Mouse (Mus musculus) lung, postnatal 0 days (tissue): ENCODE measurements around the gene Zbtb16. TPM values are rescaled to one million over a fixed set of nuclear protein-coding genes. Genes with fewer than 3 reads are reported as not detected.
A peak's percentile ranks its signal among the peaks of the same experiment; 100 is the strongest.

ENCODE experiments used
- ATAC-seq: fragments of 200-750 bp; cut with Nextera tagmentation; 2 replicates; pipeline ENCODE4 v1.8.0; 2017; ENCODE audit warnings: moderate library complexity
- DNase-seq: peaks from one replicate; pipeline ENCODE4 v3.0.0-alpha.2; 2016; ENCODE audit warnings: low spot score
- H3K27ac ChIP-seq: fragments of 300-500 bp; sonication (generic); 2 replicates; pipeline ENCODE4 v1.5.1; 2014; ENCODE audit warnings: antibody characterized with exemption, mild to moderate bottlenecking, low read length, mixed read lengths
- H3K27me3 ChIP-seq: fragments of 300-500 bp; sonication (generic); replicated peaks from 2 replicates; pipeline ENCODE4 v1.6.1; 2014; ENCODE audit warnings: low read length, mixed read lengths; ENCODE audit not compliant: insufficient read depth
- H3K36me3 ChIP-seq: fragments of 300-500 bp; sonication (generic); 2 replicates; pipeline ENCODE4 v1.6.1; 2014; ENCODE audit warnings: low read length, mixed read lengths; ENCODE audit not compliant: insufficient read depth
- H3K4me1 ChIP-seq: fragments of 300-500 bp; sonication (generic); 2 replicates; pipeline ENCODE4 v1.6.1; 2014; ENCODE audit warnings: antibody characterized with exemption, low read depth, low read length, mixed read lengths; ENCODE audit not compliant: insufficient read depth
- H3K4me2 ChIP-seq: fragments of 300-500 bp; sonication (generic); replicated peaks from 2 replicates; pipeline ENCODE4 v1.6.1; 2014; ENCODE audit warnings: low read depth, mild to moderate bottlenecking, low read length, moderate library complexity, mixed read lengths
- H3K4me3 ChIP-seq: fragments of 300-500 bp; sonication (generic); 2 replicates; pipeline ENCODE4 v1.5.1; 2014; ENCODE audit warnings: low read depth, low read length
- H3K9ac ChIP-seq: fragments of 300-500 bp; sonication (generic); replicated peaks from 2 replicates; pipeline ENCODE4 v1.6.1; 2014; ENCODE audit warnings: low read depth, mild to moderate bottlenecking
- H3K9me3 ChIP-seq: fragments of 300-500 bp; sonication (generic); 2 replicates; pipeline ENCODE4 v1.6.1; 2016; ENCODE audit warnings: low read length, mixed read lengths
- CTCF ChIP-seq: IDR thresholded peaks from 2 replicates; pipeline ENCODE4 v1.5.1; 2016; ENCODE audit warnings: antibody characterized with exemption, mild to moderate bottlenecking
- EP300 ChIP-seq: IDR thresholded peaks from 2 replicates; pipeline ENCODE4 v1.6.1; 2016; ENCODE audit warnings: antibody characterized with exemption, mild to moderate bottlenecking, control low read depth
- WGBS: fragments of 180-500 bp; shearing (Covaris S2); extraction: QIAGEN DNeasy Blood & Tissue Kit; methylation state at CpG from one replicate; pipeline ENCODE4 v1.1.7; 2014; 5-methylcytosine and 5-hydroxymethylcytosine counted together
- polyA plus RNA-seq: library from polyadenylated mRNA; unstranded; fragments of >200 nt; fragmentation: Nextera tagmentation; extraction: Ambion mirVana; gene quantifications from 2 replicates; pipeline ENCODE4 v1.2.1, GENCODE M21; 2015

Gene Zbtb16
- polyA plus RNA-seq, 1 experiment from 2014 or later: 19.7 TPM

DNA sequence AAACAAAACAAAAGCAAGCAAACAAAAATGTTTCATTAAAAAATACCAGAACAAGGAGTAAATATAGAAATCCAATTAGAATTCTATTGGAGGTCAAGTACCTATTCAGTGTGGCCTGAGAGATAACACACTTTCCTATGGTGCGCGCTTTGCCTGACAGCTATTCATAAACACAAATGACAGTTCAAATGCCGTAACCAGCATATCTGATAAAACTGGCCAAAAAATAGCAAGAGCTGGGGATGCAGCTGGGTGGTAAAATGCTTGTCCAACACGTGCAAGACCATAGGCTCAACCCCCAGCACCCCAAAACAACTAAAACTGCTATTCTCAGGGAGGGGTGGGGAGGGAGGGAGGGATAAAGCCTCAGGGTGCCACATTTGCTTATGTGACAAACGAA, 33.6 kb downstream of the Zbtb16 start:
- Histone ChIP-seq H3K9me3 (no peaks in the 10 kb centered on the region), H3K27me3 (no peaks in the 10 kb centered on the region), H3K27ac (no peak overlapping the region), H3K4me3 (no peak overlapping the region), H3K36me3 (peaks cover 11% of the 10 kb centered on the region), H3K4me1 (no peaks in the 10 kb centered on the region), H3K4me2 (no peak overlapping the region), H3K9ac (no peak overlapping the region)
- 48% methylated on average over 5 of the region's 5 CpGs for WGBS
- no peak for DNase-seq
- no peak for ATAC-seq
- TF ChIP-seq CTCF: no peak
- TF ChIP-seq EP300: no peak

DNA sequence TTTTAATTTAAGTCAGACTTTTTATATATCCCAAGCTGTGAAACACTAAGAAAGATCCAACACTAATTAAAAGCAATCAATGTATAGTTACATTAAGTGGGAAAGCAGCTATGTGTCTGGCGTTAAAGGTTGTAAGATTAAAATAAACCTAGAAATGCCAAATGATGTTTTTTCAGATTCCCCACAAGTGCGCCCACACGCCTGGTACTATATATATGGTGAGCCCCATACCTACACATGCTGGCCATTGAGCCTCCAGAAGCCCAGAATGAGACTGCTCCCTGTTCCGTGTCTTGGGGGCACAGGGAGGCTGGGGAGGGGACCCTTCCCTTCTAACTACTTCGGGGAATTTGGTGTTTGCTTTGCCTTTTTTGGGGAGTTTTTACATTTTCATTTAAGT, 34.7 kb downstream of the Zbtb16 start:
- 85% methylated on average over 5 of the region's 5 CpGs for WGBS
- Histone ChIP-seq H3K4me3 (no peak overlapping the region), H3K9ac (no peak overlapping the region), H3K27me3 (no peaks in the 10 kb centered on the region), H3K4me1 (no peaks in the 10 kb centered on the region), H3K27ac (no peak overlapping the region; the same call in 1 of the 2 replicates), H3K36me3 (peaks cover 11% of the 10 kb centered on the region), H3K9me3 (no peaks in the 10 kb centered on the region), H3K4me2 (no peak overlapping the region)
- no peak for ATAC-seq
- TF ChIP-seq EP300: no peak
- no peak for TF ChIP-seq CTCF
- no peak for DNase-seq

DNA sequence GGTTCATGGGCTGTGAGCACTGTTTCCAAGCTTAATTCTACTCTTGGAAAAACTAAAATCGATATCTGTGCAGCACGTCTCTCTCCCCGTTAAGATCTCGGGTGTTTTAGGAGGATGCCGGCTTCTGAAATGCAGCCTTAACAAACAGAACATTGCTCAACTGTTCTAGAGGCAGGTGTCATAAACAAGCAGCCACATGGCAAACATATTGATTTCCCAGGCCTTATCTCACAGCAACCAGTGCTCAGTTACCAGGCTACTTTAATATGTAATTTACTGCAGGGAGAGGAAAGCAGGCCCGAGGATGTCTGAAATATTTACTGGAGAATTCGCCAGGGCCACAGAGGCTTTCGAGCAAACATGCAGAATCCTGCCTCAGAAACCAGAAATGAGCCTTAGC, 35.4 kb downstream of the Zbtb16 start:
- Histone ChIP-seq H3K4me3 (no peak overlapping the region), H3K9me3 (no peaks in the 10 kb centered on the region), H3K4me2 (no peak overlapping the region), H3K36me3 (peaks cover 11% of the 10 kb centered on the region), H3K9ac (no peak overlapping the region), H3K27ac (peak overlapping the region; percentile 10; the same call in 1 of the 2 replicates), H3K27me3 (no peaks in the 10 kb centered on the region), H3K4me1 (no peaks in the 10 kb centered on the region)
- TF ChIP-seq EP300 (no peak), CTCF (no peak)
- WGBS: 53% methylated on average over 8 of the region's 8 CpGs
- no peak for DNase-seq
- no peak for ATAC-seq

DNA sequence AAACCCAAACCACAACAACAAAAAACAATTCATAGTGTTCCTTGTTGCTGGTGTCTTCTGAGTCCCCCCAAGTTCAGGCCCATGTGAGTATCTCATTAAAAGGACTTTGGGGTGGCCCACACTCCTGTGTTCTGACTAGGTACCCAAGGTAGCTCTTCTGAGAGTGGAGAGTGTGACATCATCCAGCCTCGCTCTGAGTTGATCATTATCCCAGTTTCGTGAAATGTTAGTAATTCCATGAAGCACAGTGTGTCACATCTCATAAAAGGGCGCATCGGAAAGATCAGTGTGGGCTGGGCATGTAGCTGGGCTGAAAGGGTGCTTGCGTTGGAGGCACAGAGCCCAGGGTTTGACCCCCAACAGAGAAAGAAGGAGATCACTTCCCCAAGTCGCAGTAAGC, 38.0 kb downstream of the Zbtb16 start:
- peaks cover 18% of the 10 kb centered on the region for H3K4me1 ChIP-seq
- 88% methylated on average over 6 of the region's 6 CpGs for WGBS
- no peak overlapping the region for H3K4me3 ChIP-seq
- no peak overlapping the region for H3K4me2 ChIP-seq
- DNase-seq (no peak), ATAC-seq (no peak)
- H3K9ac ChIP-seq: no peak overlapping the region
- H3K27ac ChIP-seq: no peak overlapping the region
- peaks cover 11% of the 10 kb centered on the region for H3K36me3 ChIP-seq
- H3K9me3 ChIP-seq: no peaks in the 10 kb centered on the region
- TF ChIP-seq EP300 (no peak), CTCF (no peak)
- no peaks in the 10 kb centered on the region for H3K27me3 ChIP-seq

DNA sequence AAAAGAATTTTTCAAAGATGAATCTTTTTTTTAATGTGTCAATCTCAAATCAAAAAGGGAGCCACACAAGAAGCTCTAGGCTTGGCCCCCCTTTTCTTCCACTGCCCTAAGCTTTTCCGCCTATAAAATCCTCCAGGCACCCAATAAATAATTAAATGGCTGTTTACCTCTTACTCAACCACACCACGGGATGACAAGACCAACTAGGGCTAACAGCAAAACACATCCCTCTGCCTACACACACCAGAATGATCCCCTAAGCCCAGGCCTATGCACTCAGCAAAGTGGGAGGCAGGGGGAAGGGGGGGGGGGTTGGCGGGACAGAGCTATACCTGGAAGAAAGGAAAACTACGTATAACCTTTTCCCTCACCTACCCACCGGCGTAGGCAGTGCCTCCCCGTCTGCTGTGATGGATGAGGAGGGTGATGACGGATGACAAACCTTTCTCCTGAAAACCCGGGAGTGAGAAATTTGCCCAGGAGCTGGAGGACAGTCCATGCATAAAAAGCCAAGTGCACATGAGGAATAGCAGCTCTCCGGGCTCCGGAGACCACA, 39.7 kb downstream of the Zbtb16 start:
- Histone ChIP-seq H3K4me3 (no peak overlapping the region), H3K9me3 (no peaks in the 10 kb centered on the region), H3K36me3 (peaks cover 11% of the 10 kb centered on the region), H3K9ac (no peak overlapping the region), H3K4me1 (peaks cover 24% of the 10 kb centered on the region), H3K4me2 (no peak overlapping the region), H3K27me3 (no peaks in the 10 kb centered on the region), H3K27ac (no peak overlapping the region)
- no peak for DNase-seq
- no peak for ATAC-seq
- 40% methylated on average over 11 of the region's 11 CpGs for WGBS
- TF ChIP-seq EP300 (no peak), CTCF (no peak)

DNA sequence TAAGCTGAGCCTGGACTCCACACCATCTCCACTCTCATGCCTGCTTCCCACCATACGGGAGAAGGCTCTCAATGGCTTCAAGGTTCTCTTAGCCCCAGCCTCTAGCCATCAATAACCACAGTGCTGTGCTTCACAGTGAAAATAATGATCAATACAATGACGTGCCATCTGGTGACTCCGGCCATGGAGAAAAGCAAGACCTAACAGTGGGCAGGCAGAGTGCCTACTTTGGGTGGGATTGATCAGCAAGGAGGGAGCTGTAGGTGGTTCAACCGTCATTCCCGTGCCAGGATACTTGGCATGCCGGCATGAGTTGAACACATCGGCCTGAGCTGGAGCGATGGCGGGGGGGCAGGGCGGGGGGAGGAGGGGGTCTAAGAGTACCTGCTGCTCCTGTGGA, 40.3 kb downstream of the Zbtb16 start:
- Histone ChIP-seq H3K27me3 (no peaks in the 10 kb centered on the region), H3K27ac (no peak overlapping the region), H3K4me3 (no peak overlapping the region), H3K4me2 (no peak overlapping the region), H3K9me3 (no peaks in the 10 kb centered on the region), H3K4me1 (peaks cover 24% of the 10 kb centered on the region), H3K36me3 (peaks cover 11% of the 10 kb centered on the region), H3K9ac (no peak overlapping the region)
- no peak for TF ChIP-seq CTCF
- no peak for TF ChIP-seq EP300
- ATAC-seq (no peak), DNase-seq (no peak)
- 53% methylated on average over 9 of the region's 10 CpGs for WGBS

DNA sequence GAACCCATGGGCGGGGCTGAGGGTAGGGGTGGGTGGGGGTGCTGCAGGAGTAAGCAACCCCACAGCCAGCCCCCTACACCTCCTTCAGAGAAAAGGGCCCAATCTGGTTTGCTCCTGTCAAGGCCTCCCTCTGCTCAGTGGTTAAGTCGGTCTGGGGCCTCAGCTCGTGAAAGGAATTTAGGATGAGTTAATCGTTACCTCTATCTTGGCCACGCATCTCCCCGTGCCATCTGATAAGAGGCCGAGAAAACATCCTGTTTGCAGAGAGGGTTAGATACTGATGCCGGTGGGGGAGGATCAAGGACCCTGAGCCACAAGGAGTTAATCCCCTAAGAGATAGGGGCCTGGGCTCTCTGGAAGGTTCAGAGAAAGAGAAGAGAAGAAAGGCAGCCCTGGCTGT, 40.9 kb downstream of the Zbtb16 start:
- TF ChIP-seq CTCF: no peak
- TF ChIP-seq EP300: no peak
- peaks cover 24% of the 10 kb centered on the region for H3K4me1 ChIP-seq
- no peak for ATAC-seq

More for the DNA sequence above, 40.9 kb downstream of the Zbtb16 start:
- H3K27ac ChIP-seq: no peak overlapping the region
- peaks cover 11% of the 10 kb centered on the region for H3K36me3 ChIP-seq
- no peaks in the 10 kb centered on the region for H3K9me3 ChIP-seq
- H3K9ac ChIP-seq: no peak overlapping the region
- H3K27me3 ChIP-seq: no peaks in the 10 kb centered on the region
- no peak for DNase-seq
- WGBS: 37% methylated on average over 8 of the region's 8 CpGs
- H3K4me2 ChIP-seq: no peak overlapping the region
- H3K4me3 ChIP-seq: no peak overlapping the region
